Mouse (Mus musculus): ENCODE measurements around the gene C87436. TPM values are rescaled to one million over a fixed set of nuclear protein-coding genes. Genes with fewer than 3 reads are reported as not detected.

The C87436 gene
- polyA plus RNA-seq, 1 experiment = 16.8 TPM

GRCm38 (mm10) chr6:86510979-86511378, 72.8 kb downstream of the C87436 start:
- no peak for DNase-seq (ENCODE audit: low read depth)

- no peak for DNase-seq (ENCODE audit: low read depth)
Observed at GRCm38 (mm10) chr6:86513296-86513695, 75.1 kb downstream of the C87436 start.

- DNase-seq (ENCODE audit: low read depth) = no peak
Observed at GRCm38 (mm10) chr6:86516021-86516420, 77.8 kb downstream of the C87436 start.

DNA sequence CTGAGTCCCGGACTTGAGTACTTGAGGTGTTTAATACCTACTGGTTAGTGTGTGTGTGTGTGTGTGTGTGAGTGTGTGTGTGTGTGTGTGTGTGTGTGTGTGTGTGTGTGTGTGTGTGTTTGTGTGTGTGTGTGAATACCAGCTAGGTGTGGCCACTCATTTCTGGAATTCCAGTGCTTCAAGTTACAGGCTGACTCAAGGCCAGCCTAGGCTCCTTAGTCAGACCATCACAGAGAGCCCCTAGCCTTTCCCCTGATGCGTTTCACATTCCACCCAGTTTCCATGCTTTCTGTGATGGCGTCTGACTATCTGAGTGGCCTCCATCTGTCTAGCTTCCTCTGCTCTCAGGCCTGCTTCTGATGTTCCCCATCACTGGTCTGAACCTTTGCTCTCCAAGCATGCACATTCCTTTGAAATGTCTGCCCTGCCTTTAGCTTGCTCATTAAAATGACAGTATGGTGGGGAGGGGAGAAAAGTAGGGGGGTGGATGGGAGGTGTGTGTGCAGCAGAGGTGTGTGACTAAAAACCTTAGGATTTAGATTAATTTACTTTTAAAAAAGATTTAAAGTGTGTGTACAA, 81.7 kb downstream of the C87436 start:
- no peak for DNase-seq (ENCODE audit: low read depth)

GRCm38 (mm10) chr6:86522001-86522911, 84.1 kb downstream of the C87436 start:
- DNase-seq (ENCODE audit: low read depth) = no peak

Other genes starting within 250 kb of the C87436 start
- gene Tgfa, start 243.2 kb upstream of the C87436 start, polyA plus RNA-seq (2012; rRNA removed) = 3.5 and 5.5 TPM in 2 replicates
- gene Fam136a, start 72.7 kb upstream of the C87436 start, polyA plus RNA-seq (2012; rRNA removed) = 23.0 and 25.9 TPM in 2 replicates
- gene Snrpg, start 67.1 kb upstream of the C87436 start, polyA plus RNA-seq (2012; rRNA removed) = 34.6 and 35.7 TPM in 2 replicates
- gene Pcyox1, start 41.2 kb upstream of the C87436 start, polyA plus RNA-seq (2012; rRNA removed) = 64.4 and 87.3 TPM in 2 replicates
- 26.8 and 28.8 TPM in 2 replicates for gene Tia1, start 34.2 kb upstream of the C87436 start, polyA plus RNA-seq (2012; rRNA removed)
- gene Gm44790, start 11.7 kb upstream of the C87436 start, polyA plus RNA-seq (2012; rRNA removed) = 4.3 and 9.1 TPM in 2 replicates
- 101 and 174 TPM in 2 replicates for gene Pcbp1, start 87.9 kb downstream of the C87436 start, polyA plus RNA-seq (2012; rRNA removed)
- gene Asprv1, start 189.8 kb downstream of the C87436 start, polyA plus RNA-seq (2012; rRNA removed) = 0.13 and 0.38 TPM in 2 replicates
- 6.9 and 7.0 TPM in 2 replicates for gene Mxd1, start 230.8 kb downstream of the C87436 start, polyA plus RNA-seq (2012; rRNA removed)
- 10.1 and 13.7 TPM in 2 replicates for gene Snrnp27, start 246.1 kb downstream of the C87436 start, polyA plus RNA-seq (2012; rRNA removed)